Comparison of ENCODE assay signal across 20 mouse cellular contexts in the genomic region with DNA sequence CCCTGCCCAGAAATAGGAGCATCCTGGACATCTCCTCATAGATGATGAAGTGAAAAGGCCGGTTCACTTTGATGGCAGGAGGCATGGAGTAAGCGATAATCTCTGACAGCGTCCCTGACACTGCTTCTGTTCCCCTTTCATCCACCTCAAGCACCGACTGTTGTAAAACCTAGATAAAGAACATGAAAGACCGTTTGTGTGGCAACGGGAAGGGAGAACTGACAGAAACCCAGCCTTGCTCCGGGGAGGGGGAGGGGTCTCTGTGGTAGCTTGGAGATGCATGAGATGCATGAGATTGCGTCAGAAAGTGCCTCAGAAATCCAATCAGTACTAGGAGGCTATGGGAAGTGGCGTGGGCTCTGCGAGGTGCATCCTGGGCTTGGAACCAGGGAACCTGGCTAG. TPM values are rescaled to one million over a fixed set of nuclear protein-coding genes. Genes with fewer than 3 reads are reported as not detected.
"Had no signal": no experiment of that assay in that cellular context is flagged by ENCODE, and none has a peak within 500 bp of the region (broad histone marks: within the 10 kb centered on the region; RNA-seq: fewer than 3 reads in every experiment).

No protein-coding gene starts in this region.

- H3K4me2 ChIP-seq: kidney, embryonic 15.5 days; limb, embryonic 15.5 days; liver, embryonic 15.5 days; lung, embryonic 15.5 days; midbrain, embryonic 13.5 days had no signal

- H3K4me1 ChIP-seq: kidney, embryonic 15.5 days; limb, embryonic 15.5 days; liver, embryonic 15.5 days; lung, embryonic 15.5 days; megakaryocyte, embryonic 14.5 days; midbrain, embryonic 13.5 days had no signal

- H3K27ac ChIP-seq: kidney, embryonic 15.5 days; limb, embryonic 15.5 days; liver, embryonic 15.5 days; lung, embryonic 15.5 days; midbrain, embryonic 13.5 days had no signal

- ATAC-seq: midbrain, embryonic 13.5 days had no signal

- H3K9me3 ChIP-seq: kidney, embryonic 15.5 days; limb, embryonic 15.5 days; liver, embryonic 15.5 days; lung, embryonic 15.5 days; midbrain, embryonic 13.5 days had no signal

- H3K27me3 ChIP-seq: kidney, embryonic 15.5 days; limb, embryonic 15.5 days; liver, embryonic 15.5 days; lung, embryonic 15.5 days; megakaryocyte, embryonic 14.5 days; midbrain, embryonic 13.5 days had no signal

- H3K9ac ChIP-seq: kidney, embryonic 15.5 days; limb, embryonic 15.5 days; liver, embryonic 15.5 days; lung, embryonic 15.5 days; midbrain, embryonic 13.5 days had no signal

- DNase-seq: kidney, adult 2 months; kidney, postnatal 14 days; lung, postnatal 36 days; right cerebral cortex, postnatal 14 days; thymus, adult 18-20 months; thymus, postnatal 25 days had no signal

- H3K36me3 ChIP-seq: kidney, embryonic 15.5 days; limb, embryonic 15.5 days; liver, embryonic 15.5 days; lung, embryonic 15.5 days had no signal

- H3K4me3 ChIP-seq: kidney, embryonic 15.5 days; limb, embryonic 15.5 days; liver, embryonic 15.5 days; lung, embryonic 15.5 days; megakaryocyte, embryonic 14.5 days; midbrain, embryonic 13.5 days had no signal

RNA-seq across cellular contexts. Expression of a gene that starts 14.4 kb away (rescaled TPM):
- total RNA-seq: layer of hippocampus, postnatal 25 days; left cerebral cortex, adult 8-10 months; left cerebral cortex, postnatal 25 days; midbrain, postnatal 0 days had no signal
- polyA plus RNA-seq: midbrain, embryonic 13.5 days; neural tube, embryonic 14.5 days; small intestine, adult 2 months; urinary bladder, adult 2 months had no signal

RNA-seq across cellular contexts. Expression of a gene that starts 40.2 kb away (rescaled TPM):
- total RNA-seq: layer of hippocampus, postnatal 25 days; left cerebral cortex, adult 8-10 months; left cerebral cortex, postnatal 25 days; midbrain, postnatal 0 days had no signal
- polyA plus RNA-seq: midbrain, postnatal 0 days; small intestine, adult 2 months; urinary bladder, adult 2 months had no signal

RNA-seq across cellular contexts. Expression of a gene that starts 59.1 kb away (rescaled TPM):
- total RNA-seq: layer of hippocampus, postnatal 25 days; left cerebral cortex, adult 8-10 months; left cerebral cortex, postnatal 25 days; midbrain, postnatal 0 days had no signal
- polyA plus RNA-seq: kidney, adult 2 months; kidney, embryonic 15.5 days; limb, embryonic 11.5 days; limb, embryonic 15.5 days; lung, embryonic 15.5 days; midbrain, embryonic 13.5 days; midbrain, postnatal 0 days; neural tube, embryonic 14.5 days; small intestine, adult 2 months; urinary bladder, adult 2 months had no signal
